Mouse (Mus musculus) thymus, adult 2 months (tissue): Measurements from ENCODE around the gene Ostm1. TPM values are rescaled to one million over a fixed set of nuclear protein-coding genes. Genes with fewer than 3 reads are reported as not detected.

Source experiments
- DNase-seq: peaks from one replicate; pipeline ENCODE4 v3.0.0; 2021
- H3K27ac ChIP-seq: fragments of 200-500 bp; 2 replicates; pipeline ENCODE4 v1.5.1; 2012; ENCODE audit warnings: low read length, control low read depth; ENCODE audit not compliant: control insufficient read depth, insufficient read depth
- H3K27me3 ChIP-seq: fragments of 200-500 bp; 2 replicates; pipeline ENCODE4 v1.6.1; 2012; ENCODE audit warnings: mild to moderate bottlenecking, low read length, moderate library complexity, mixed read lengths; ENCODE audit not compliant: control insufficient read depth, insufficient read depth
- H3K36me3 ChIP-seq: fragments of 200-500 bp; 2 replicates; pipeline ENCODE4 v1.6.1; 2012; ENCODE audit warnings: mild to moderate bottlenecking, low read length, moderate library complexity; ENCODE audit not compliant: control insufficient read depth, insufficient read depth
- H3K4me1 ChIP-seq: fragments of 200-500 bp; replicated peaks from 2 replicates; pipeline ENCODE4 v1.6.1; 2012; ENCODE audit warnings: low read length; ENCODE audit not compliant: control insufficient read depth, insufficient read depth
- H3K4me3 ChIP-seq: fragments of 200-500 bp; 2 replicates; pipeline ENCODE4 v1.5.1; 2012; ENCODE audit warnings: mild to moderate bottlenecking, low read length, control low read depth, moderate library complexity; ENCODE audit not compliant: control insufficient read depth, insufficient read depth
- CTCF ChIP-seq: fragments of 200-500 bp; IDR thresholded peaks from 2 replicates; pipeline ENCODE4 v1.5.1; 2012; ENCODE audit warnings: mild to moderate bottlenecking, control low read depth, low read length, moderate library complexity, borderline replicate concordance; ENCODE audit not compliant: control insufficient read depth, poor library complexity, insufficient read depth; ENCODE audit errors: extremely low read depth
- POLR2A ChIP-seq: fragments of 200-500 bp; IDR thresholded peaks from 2 replicates; pipeline ENCODE4 v1.6.1; 2012; ENCODE audit warnings: mild to moderate bottlenecking, low read length, control low read depth, moderate library complexity; ENCODE audit not compliant: control insufficient read depth, poor library complexity, insufficient read depth; ENCODE audit errors: extremely low read depth
- WGBS: fragments of 180-500 bp; shearing (Covaris S2); methylation state at CpG from one replicate; pipeline ENCODE4 v1.1.7; 2018; 5-methylcytosine and 5-hydroxymethylcytosine counted together
- polyA plus RNA-seq: library from polyadenylated mRNA; depleted of rRNA; stranded (reverse); fragments of >200 nt; gene quantifications from 2 replicates; pipeline ENCODE4 v1.2.3, GENCODE M21; 2012; rRNA removed

Gene Ostm1
- polyA plus RNA-seq, 1 experiment: 63.0 TPM

GRCm38 (mm10) chr10:42723275-42724232, 139.9 kb downstream of the Ostm1 start:
- no peaks in the 10 kb centered on the region for H3K36me3 ChIP-seq
- TF ChIP-seq CTCF (no peak), POLR2A (no peak)
- 94% methylated on average over 13 of the region's 13 CpGs for WGBS
- H3K4me1 ChIP-seq: 0 out of 2 replicates have a peak, but pooled peaks cover 2% of the 10 kb centered on the region
- no peak for DNase-seq
- H3K27me3 ChIP-seq: no peaks in the 10 kb centered on the region
- no peak overlapping the region for H3K27ac ChIP-seq
- H3K4me3 ChIP-seq: no peak overlapping the region

- WGBS: 95% methylated on average over 2 of the region's 2 CpGs
- Histone ChIP-seq H3K4me1 (0 out of 2 replicates have a peak, but pooled peaks cover 2% of the 10 kb centered on the region), H3K36me3 (no peaks in the 10 kb centered on the region), H3K27me3 (no peaks in the 10 kb centered on the region), H3K27ac (no peak overlapping the region), H3K4me3 (no peak overlapping the region)
- TF ChIP-seq CTCF: no peak
- TF ChIP-seq POLR2A: no peak
- DNase-seq: no peak
Observed at GRCm38 (mm10) chr10:42729607-42730006, 146.0 kb downstream of the Ostm1 start.

GRCm38 (mm10) chr10:42734546-42735060, 151.0 kb downstream of the Ostm1 start:
- Histone ChIP-seq H3K27me3 (no peaks in the 10 kb centered on the region), H3K36me3 (no peaks in the 10 kb centered on the region), H3K4me1 (no peaks in the 10 kb centered on the region), H3K27ac (no peak overlapping the region), H3K4me3 (no peak overlapping the region)
- WGBS: 60% methylated on average over 5 of the region's 5 CpGs
- TF ChIP-seq CTCF (no peak), POLR2A (no peak)
- peak; percentile 47 for DNase-seq

GRCm38 (mm10) chr10:42751813-42752212, 168.2 kb downstream of the Ostm1 start:
- DNase-seq: no peak
- Histone ChIP-seq H3K4me3 (no peak overlapping the region), H3K27me3 (no peaks in the 10 kb centered on the region), H3K27ac (no peak overlapping the region), H3K36me3 (no peaks in the 10 kb centered on the region), H3K4me1 (0 out of 2 replicates have a peak, but pooled peaks cover 2% of the 10 kb centered on the region)
- TF ChIP-seq POLR2A (no peak), CTCF (no peak)
- 67% methylated on average over 10 of the region's 10 CpGs for WGBS

Other genes starting within 250 kb of the Ostm1 start
- gene Afg1l, start 105.3 kb upstream of the Ostm1 start, polyA plus RNA-seq: 3.4 and 3.7 TPM in 2 replicates
- gene Snx3, start 81.8 kb upstream of the Ostm1 start, polyA plus RNA-seq: 309 and 380 TPM in 2 replicates
- gene Nr2e1, start 190 bp upstream of the Ostm1 start, polyA plus RNA-seq: not detected in 2 replicates
- 13.2 and 14.4 TPM in 2 replicates for gene Sec63, start 177.7 kb downstream of the Ostm1 start, polyA plus RNA-seq